Mouse (Mus musculus): ENCODE results near the gene Fpgs. TPM values are rescaled to one million over a fixed set of nuclear protein-coding genes. Genes with fewer than 3 reads are reported as not detected.
A peak's percentile ranks its signal among the peaks of the same experiment; 100 is the strongest.

Gene Fpgs
- polyA plus RNA-seq, 1 experiment from 2014 or later = 56.2 TPM

- Histone ChIP-seq H3K9ac (ENCODE audit: low read depth, low read length) (no peak overlapping the region), H3K27ac (ENCODE audit: low read length) (no peak overlapping the region), H3K4me2 (ENCODE audit: low read depth, low read length) (no peak overlapping the region), H3K4me3 (ENCODE audit: low read depth, low read length) (no peak overlapping the region), H3K9me3 (replicated peaks; ENCODE audit: control insufficient read depth, low read length) (no peaks in the 10 kb centered on the region), H3K36me3 (ENCODE audit: control insufficient read depth, insufficient read depth) (no peaks in the 10 kb centered on the region), H3K27me3 (ENCODE audit: control insufficient read depth, insufficient read depth, low read depth, low read length) (no peaks in the 10 kb centered on the region), H3K4me1 (ENCODE audit: control insufficient read depth, low read depth, low read length) (no peaks in the 10 kb centered on the region; the same call in none of the 2 replicates)
- 69% methylated on average over 11 of the region's 11 CpGs for WGBS (ENCODE audit: insufficient replicate concordance)
- ATAC-seq (ENCODE audit: low read depth) = no peak
Observed at GRCm38 (mm10) chr2:32730854-32731253, 26.9 kb upstream of the Fpgs start.

GRCm38 (mm10) chr2:32729547-32729946, 25.6 kb upstream of the Fpgs start:
- Histone ChIP-seq H3K27ac (ENCODE audit: low read length) (no peak overlapping the region), H3K9ac (ENCODE audit: low read depth, low read length) (no peak overlapping the region)

DNA sequence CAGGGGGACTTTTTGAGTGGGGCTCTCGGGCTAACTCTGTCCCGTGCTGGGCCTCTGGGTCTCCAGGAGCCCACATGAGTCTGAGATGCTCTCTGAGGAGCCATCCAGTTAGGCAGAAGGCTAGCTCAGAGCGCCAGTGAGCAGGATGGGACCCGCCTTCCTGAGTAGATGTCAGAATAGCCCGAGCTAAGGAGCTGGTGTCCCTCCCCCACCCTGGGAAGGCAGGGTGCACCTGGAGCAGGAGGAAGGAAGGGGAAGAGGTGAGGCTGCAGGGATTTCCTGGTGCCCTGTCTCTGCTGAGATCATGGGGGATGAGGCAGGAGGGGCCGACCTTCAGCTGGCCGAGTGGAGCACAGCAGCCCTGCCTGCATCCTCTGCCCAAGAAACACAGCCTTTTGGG, 24.5 kb upstream of the Fpgs start:
- H3K36me3 ChIP-seq (ENCODE audit: control insufficient read depth, insufficient read depth) = no peaks in the 10 kb centered on the region
- ATAC-seq (ENCODE audit: low read depth) = no peak
- H3K4me3 ChIP-seq (ENCODE audit: low read depth, low read length) = peak overlapping the region; percentile 6; the same call in 1 of the 2 replicates
- no peak overlapping the region for H3K9ac ChIP-seq (ENCODE audit: low read depth, low read length)
- H3K9me3 ChIP-seq (replicated peaks; ENCODE audit: control insufficient read depth, low read length) = no peaks in the 10 kb centered on the region
- no peak overlapping the region for H3K27ac ChIP-seq (ENCODE audit: low read length)
- WGBS (ENCODE audit: insufficient replicate concordance) = 43% methylated on average over 7 of the region's 7 CpGs
- H3K4me1 ChIP-seq (ENCODE audit: control insufficient read depth, low read depth, low read length) = no peaks in the 10 kb centered on the region; the same call in none of the 2 replicates
- no peaks in the 10 kb centered on the region for H3K27me3 ChIP-seq (ENCODE audit: control insufficient read depth, insufficient read depth, low read depth, low read length)
- no peak overlapping the region for H3K4me2 ChIP-seq (ENCODE audit: low read depth, low read length)

More at GRCm38 (mm10) chr2:32729547-32729946, 25.6 kb upstream of the Fpgs start:
- no peak overlapping the region for H3K4me3 ChIP-seq (ENCODE audit: low read depth, low read length)
- no peaks in the 10 kb centered on the region for H3K36me3 ChIP-seq (ENCODE audit: control insufficient read depth, insufficient read depth)
- H3K4me2 ChIP-seq (ENCODE audit: low read depth, low read length) = no peak overlapping the region
- H3K27me3 ChIP-seq (ENCODE audit: control insufficient read depth, insufficient read depth, low read depth, low read length) = no peaks in the 10 kb centered on the region
- no peak for ATAC-seq (ENCODE audit: low read depth)
- 73% methylated on average over 4 of the region's 4 CpGs for WGBS (ENCODE audit: insufficient replicate concordance)
- no peaks in the 10 kb centered on the region for H3K9me3 ChIP-seq (replicated peaks; ENCODE audit: control insufficient read depth, low read length)
- H3K4me1 ChIP-seq (ENCODE audit: control insufficient read depth, low read depth, low read length) = no peaks in the 10 kb centered on the region; the same call in none of the 2 replicates

DNA sequence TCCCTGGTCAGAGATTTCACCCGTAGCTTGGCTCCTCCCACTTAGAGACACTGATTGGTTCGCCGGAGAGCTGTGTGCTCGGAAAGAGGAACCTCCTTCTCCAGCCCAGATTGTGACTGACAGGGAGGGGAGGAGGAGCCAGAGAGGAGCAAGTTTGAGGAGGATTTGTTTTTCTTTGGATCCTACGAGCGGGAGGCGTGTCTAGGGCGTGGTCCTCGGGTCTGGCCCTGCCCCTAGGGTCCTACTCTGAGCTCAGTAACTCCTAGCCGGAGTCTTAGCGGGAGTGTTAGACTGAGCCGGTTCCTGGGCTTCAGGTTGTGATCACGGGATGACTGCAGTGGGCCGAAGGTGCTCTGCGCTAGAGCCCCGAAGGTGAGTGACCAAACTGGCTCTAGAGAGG, 23.5 kb upstream of the Fpgs start:
- H3K27me3 ChIP-seq (ENCODE audit: control insufficient read depth, insufficient read depth, low read depth, low read length) = no peaks in the 10 kb centered on the region
- peak overlapping the region; percentile 29 for H3K4me3 ChIP-seq (ENCODE audit: low read depth, low read length)
- H3K9me3 ChIP-seq (replicated peaks; ENCODE audit: control insufficient read depth, low read length) = no peaks in the 10 kb centered on the region
- no peak overlapping the region for H3K27ac ChIP-seq (ENCODE audit: low read length)
- peak overlapping the region; percentile 49 for H3K4me2 ChIP-seq (ENCODE audit: low read depth, low read length)
- H3K9ac ChIP-seq (ENCODE audit: low read depth, low read length) = no peak overlapping the region
- H3K4me1 ChIP-seq (ENCODE audit: control insufficient read depth, low read depth, low read length) = no peaks in the 10 kb centered on the region; the same call in none of the 2 replicates
- H3K36me3 ChIP-seq (ENCODE audit: control insufficient read depth, insufficient read depth) = no peaks in the 10 kb centered on the region
- peak; percentile 90 for ATAC-seq (ENCODE audit: low read depth)
- WGBS (ENCODE audit: insufficient replicate concordance) = 3% methylated on average over 16 of the region's 16 CpGs

DNA sequence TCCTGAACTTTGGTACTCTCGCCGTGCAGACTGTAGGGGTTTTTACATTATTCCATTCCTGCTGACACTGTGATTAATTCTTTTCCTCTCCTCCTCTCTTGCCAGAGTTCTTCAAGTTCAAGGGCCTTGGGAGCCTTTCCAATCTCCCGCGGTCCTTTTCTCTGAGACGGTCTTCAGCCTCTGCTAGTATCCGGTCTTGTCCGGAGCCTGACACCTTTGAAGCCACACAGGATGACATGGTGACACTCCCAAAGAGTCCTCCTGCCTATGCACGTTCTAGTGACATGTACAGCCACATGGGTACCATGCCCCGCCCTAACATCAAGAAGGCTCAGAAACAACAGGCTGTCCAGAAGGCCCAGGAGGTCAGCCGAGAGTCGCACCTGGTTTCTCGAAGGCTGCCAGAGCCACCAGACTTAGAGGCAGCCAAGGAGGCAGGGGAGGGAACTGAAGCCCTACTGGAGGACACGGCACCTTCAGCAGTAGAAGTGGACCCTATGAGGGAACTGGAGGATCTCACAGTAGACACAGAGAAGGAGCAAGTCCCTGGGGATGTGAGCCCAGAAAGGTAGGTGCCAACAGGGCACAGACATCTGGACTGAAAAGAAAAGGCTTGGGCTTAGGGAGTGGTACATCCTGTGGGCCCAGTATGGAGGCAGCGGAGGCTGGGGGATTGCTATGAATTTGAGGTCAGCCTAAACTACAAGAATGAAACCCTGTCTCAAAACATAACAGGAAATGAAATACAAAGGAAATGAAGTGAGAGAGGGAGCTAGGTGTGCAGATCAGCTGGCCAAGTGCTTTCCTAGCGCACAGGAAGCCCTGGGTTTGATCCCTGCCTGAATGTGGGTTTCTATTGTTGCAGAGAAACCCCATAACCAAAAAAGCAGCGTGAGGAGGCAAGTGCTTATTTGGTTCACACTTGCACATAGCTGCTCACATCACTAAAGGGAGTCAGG, 21.2 kb upstream of the Fpgs start:
- ATAC-seq (ENCODE audit: low read depth) = no peak
- H3K9me3 ChIP-seq (replicated peaks; ENCODE audit: control insufficient read depth, low read length) = no peaks in the 10 kb centered on the region
- H3K27me3 ChIP-seq (ENCODE audit: control insufficient read depth, insufficient read depth, low read depth, low read length) = no peaks in the 10 kb centered on the region
- no peak overlapping the region for H3K9ac ChIP-seq (ENCODE audit: low read depth, low read length)
- WGBS (ENCODE audit: insufficient replicate concordance) = 74% methylated on average over 16 of the region's 16 CpGs
- no peak overlapping the region for H3K4me2 ChIP-seq (ENCODE audit: low read depth, low read length)
- H3K27ac ChIP-seq (ENCODE audit: low read length) = no peak overlapping the region
- no peaks in the 10 kb centered on the region for H3K36me3 ChIP-seq (ENCODE audit: control insufficient read depth, insufficient read depth)
- no peak overlapping the region for H3K4me3 ChIP-seq (ENCODE audit: low read depth, low read length)
- H3K4me1 ChIP-seq (ENCODE audit: control insufficient read depth, low read depth, low read length) = no peaks in the 10 kb centered on the region; the same call in 1 of the 2 replicates

GRCm38 (mm10) chr2:32724149-32724548, 20.2 kb upstream of the Fpgs start:
- Histone ChIP-seq H3K4me1 (ENCODE audit: control insufficient read depth, low read depth, low read length) (no peaks in the 10 kb centered on the region; the same call in 1 of the 2 replicates), H3K27me3 (ENCODE audit: control insufficient read depth, insufficient read depth, low read depth, low read length) (no peaks in the 10 kb centered on the region), H3K9me3 (replicated peaks; ENCODE audit: control insufficient read depth, low read length) (no peaks in the 10 kb centered on the region), H3K9ac (ENCODE audit: low read depth, low read length) (no peak overlapping the region), H3K4me3 (ENCODE audit: low read depth, low read length) (no peak overlapping the region), H3K4me2 (ENCODE audit: low read depth, low read length) (no peak overlapping the region), H3K27ac (ENCODE audit: low read length) (no peak overlapping the region), H3K36me3 (ENCODE audit: control insufficient read depth, insufficient read depth) (no peaks in the 10 kb centered on the region)
- no peak for ATAC-seq (ENCODE audit: low read depth)
- WGBS (ENCODE audit: insufficient replicate concordance) = 65% methylated on average over 4 of the region's 4 CpGs

DNA sequence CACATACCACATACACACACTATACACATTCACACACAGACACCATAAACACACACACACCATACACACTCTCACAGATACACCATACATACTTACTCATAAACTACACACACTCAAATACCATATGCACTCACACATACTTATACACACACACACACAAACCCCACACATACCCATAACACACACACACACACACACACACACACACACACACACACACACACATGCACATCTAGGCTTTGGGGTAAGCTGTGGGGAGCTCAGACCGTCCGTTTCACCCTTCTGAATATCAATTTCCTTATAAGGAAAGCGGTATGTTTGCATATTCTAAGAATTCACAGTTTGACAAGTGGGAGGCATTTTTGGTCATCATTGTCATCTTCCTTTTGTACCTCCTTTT, 18.6 kb upstream of the Fpgs start:
- Histone ChIP-seq H3K27ac (ENCODE audit: low read length) (no peak overlapping the region), H3K36me3 (ENCODE audit: control insufficient read depth, insufficient read depth) (no peaks in the 10 kb centered on the region), H3K4me2 (ENCODE audit: low read depth, low read length) (peak overlapping the region; percentile 24; the same call in 1 of the 2 replicates), H3K4me3 (ENCODE audit: low read depth, low read length) (peak overlapping the region; percentile 44; the same call in 1 of the 2 replicates), H3K9me3 (replicated peaks; ENCODE audit: control insufficient read depth, low read length) (no peaks in the 10 kb centered on the region), H3K27me3 (ENCODE audit: control insufficient read depth, insufficient read depth, low read depth, low read length) (no peaks in the 10 kb centered on the region), H3K4me1 (ENCODE audit: control insufficient read depth, low read depth, low read length) (no peaks in the 10 kb centered on the region; the same call in none of the 2 replicates), H3K9ac (ENCODE audit: low read depth, low read length) (no peak overlapping the region)
- 43% methylated on average over 3 of the region's 3 CpGs for WGBS (ENCODE audit: insufficient replicate concordance)
- no peak for ATAC-seq (ENCODE audit: low read depth)

DNA sequence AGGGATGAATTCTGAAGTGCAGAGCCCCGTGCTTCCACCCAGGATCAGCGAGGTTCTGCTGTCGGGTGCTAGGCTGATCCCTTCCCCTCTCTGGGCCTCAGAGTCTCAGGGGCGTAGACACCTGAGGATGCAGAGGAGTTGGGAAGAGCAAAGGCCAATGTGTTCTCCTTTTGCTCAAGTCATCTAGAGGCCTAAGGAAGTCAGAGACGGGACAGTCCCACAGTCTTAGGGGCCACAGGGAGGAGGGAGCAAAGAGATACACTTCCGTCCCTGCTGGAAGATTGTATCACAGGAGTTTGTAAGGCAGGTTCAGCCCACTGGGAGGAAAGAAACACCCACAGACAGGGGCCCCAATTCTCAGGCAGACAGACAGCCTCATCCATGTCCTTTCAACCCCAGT, 18.1 kb upstream of the Fpgs start:
- no peaks in the 10 kb centered on the region for H3K27me3 ChIP-seq (ENCODE audit: control insufficient read depth, insufficient read depth, low read depth, low read length)
- peak overlapping the region; percentile 43; the same call in 1 of the 2 replicates for H3K9ac ChIP-seq (ENCODE audit: low read depth, low read length)
- peak overlapping the region; percentile 44 for H3K4me3 ChIP-seq (ENCODE audit: low read depth, low read length)
- peak overlapping the region; percentile 33; the same call in 1 of the 2 replicates for H3K27ac ChIP-seq (ENCODE audit: low read length)
- WGBS (ENCODE audit: insufficient replicate concordance) = 18% methylated on average over 6 of the region's 6 CpGs
- peak overlapping the region; percentile 43 for H3K4me2 ChIP-seq (ENCODE audit: low read depth, low read length)
- no peaks in the 10 kb centered on the region for H3K9me3 ChIP-seq (replicated peaks; ENCODE audit: control insufficient read depth, low read length)
- ATAC-seq (ENCODE audit: low read depth) = no peak
- no peaks in the 10 kb centered on the region for H3K36me3 ChIP-seq (ENCODE audit: control insufficient read depth, insufficient read depth)
- no peaks in the 10 kb centered on the region; the same call in none of the 2 replicates for H3K4me1 ChIP-seq (ENCODE audit: control insufficient read depth, low read depth, low read length)

All from liver, embryonic 16.5 days (tissue).